Mouse (Mus musculus): ENCODE results near the gene Il13ra1. TPM values are rescaled to one million over a fixed set of nuclear protein-coding genes. Genes with fewer than 3 reads are reported as not detected.

The Il13ra1 gene
- total RNA-seq (2023; ENCODE audit: inconsistent age) = 0.26 to 0.63 TPM (median 0.45 TPM) in 4 replicates

GRCm38 (mm10) chrX:36111622-36112421 is at the start of gene Il13ra1:
Gene Il13ra1, plus strand, starts transcription at chrX:36112110.

GRCm38 (mm10) chrX:36195736-36196525 is 84.0 kb downstream of the Il13ra1 start, which contains the start of gene Zcchc12:
Gene Zcchc12, plus strand, starts transcription at chrX:36195904.

Other genes with a start within 250 kb of the Il13ra1 start
- 124 to 129 TPM (median 125 TPM) in 4 replicates for gene Dock11, start 223.3 kb upstream of the Il13ra1 start, total RNA-seq (2023; ENCODE audit: inconsistent age)
- not detected in 4 replicates for gene Zcchc12, start 83.8 kb downstream of the Il13ra1 start, total RNA-seq (2023; ENCODE audit: inconsistent age)
- gene Lonrf3, start 216.2 kb downstream of the Il13ra1 start, total RNA-seq (2023; ENCODE audit: inconsistent age) = 0.18 to 0.77 TPM (median 0.44 TPM) in 4 replicates